Mouse (Mus musculus) liver (tissue): ENCODE measurements around the gene Flywch1.

Experiments used
- DNase-seq: peaks from one replicate; pipeline ENCODE4 v3.0.0-alpha.2; 2020; ENCODE audit warnings: mixed read lengths

The Flywch1 gene

GRCm38 (mm10) chr17:23742210-23742793 is 29.1 kb downstream of the Flywch1 start:
- no peak for DNase-seq

- DNase-seq = no peak
Observed at GRCm38 (mm10) chr17:23741359-23742209, 29.8 kb downstream of the Flywch1 start.

GRCm38 (mm10) chr17:23740598-23741021 is 30.8 kb downstream of the Flywch1 start, which contains the start of gene Paqr4:
Gene Paqr4 (minus strand): TSS chr17:23740867.
- DNase-seq = peak; percentile 72

- peak; percentile 91 for DNase-seq
Observed at GRCm38 (mm10) chr17:23740136-23740584, 31.2 kb downstream of the Flywch1 start.

- no peak for DNase-seq
Observed at GRCm38 (mm10) chr17:23739202-23740135, 31.9 kb downstream of the Flywch1 start.

GRCm38 (mm10) chr17:23738836-23739201 is 32.6 kb downstream of the Flywch1 start:
- DNase-seq = no peak

- DNase-seq = no peak
Observed at GRCm38 (mm10) chr17:23737493-23738445, 33.6 kb downstream of the Flywch1 start.

- no peak for DNase-seq
Observed at GRCm38 (mm10) chr17:23734341-23734740, 37.1 kb downstream of the Flywch1 start.

GRCm38 (mm10) chr17:23730441-23730840 is 41.0 kb downstream of the Flywch1 start:
- no peak for DNase-seq

GRCm38 (mm10) chr17:23726758-23727142 is 44.7 kb downstream of the Flywch1 start:
- peak; percentile 91 for DNase-seq

- peak; percentile 97 for DNase-seq
Observed at GRCm38 (mm10) chr17:23725999-23726757, 45.2 kb downstream of the Flywch1 start, which contains the start of gene Pkmyt1. Gene Pkmyt1 (plus strand): TSS chr17:23726336.

GRCm38 (mm10) chr17:23725477-23725876 is 45.9 kb downstream of the Flywch1 start:
- no peak for DNase-seq

GRCm38 (mm10) chr17:23722376-23723125 is 48.9 kb downstream of the Flywch1 start, which contains the start of gene 1520401A03Rik:
Gene 1520401A03Rik (minus strand): TSS chr17:23722783.
- DNase-seq = no peak

- DNase-seq = no peak
Observed at GRCm38 (mm10) chr17:23721886-23722285, 49.5 kb downstream of the Flywch1 start.

- no peak for DNase-seq
Observed at GRCm38 (mm10) chr17:23719455-23719854, 51.9 kb downstream of the Flywch1 start.

GRCm38 (mm10) chr17:23717003-23717402 is 54.4 kb downstream of the Flywch1 start:
- no peak for DNase-seq

GRCm38 (mm10) chr17:23706212-23706611 is 65.2 kb downstream of the Flywch1 start:
- DNase-seq = peak; percentile 78

GRCm38 (mm10) chr17:23705525-23706104 is 65.8 kb downstream of the Flywch1 start:
- DNase-seq = no peak

- DNase-seq = no peak
Observed at GRCm38 (mm10) chr17:23704741-23705140, 66.7 kb downstream of the Flywch1 start.

GRCm38 (mm10) chr17:23703301-23703700 is 68.1 kb downstream of the Flywch1 start:
- no peak for DNase-seq
